Mouse (Mus musculus) cerebellum, postnatal 25 days (tissue): Measurements from ENCODE around the gene Trub1.

ENCODE experiments used
- DNase-seq, 2 experiments: peaks; one replicate each; pipeline ENCODE4 v3.0.0; 2021; ENCODE audit warnings: mixed read lengths in 2 of 2

The Trub1 gene

GRCm38 (mm10) chr19:57452492-57453217, at the start of gene Trub1:
TSS of gene Trub1 (plus strand) at chr19:57452912.
- peak; percentile 86 to 87 for DNase-seq

GRCm38 (mm10) chr19:57403700-57404501, 48.8 kb upstream of the Trub1 start:
- peak; percentile 82 to 89 for DNase-seq

GRCm38 (mm10) chr19:57404502-57404848, 48.2 kb upstream of the Trub1 start:
- peak in 1 of 2 experiments; percentile 22 for DNase-seq

GRCm38 (mm10) chr19:57407947-57408346, 44.8 kb upstream of the Trub1 start:
- DNase-seq: no peak

GRCm38 (mm10) chr19:57411375-57412196, 41.1 kb upstream of the Trub1 start:
- DNase-seq: peak; percentile 80 to 86

- no peak for DNase-seq
Observed at GRCm38 (mm10) chr19:57413170-57413569, 39.5 kb upstream of the Trub1 start.

- no peak for DNase-seq
Observed at GRCm38 (mm10) chr19:57413918-57414317, 38.8 kb upstream of the Trub1 start.

- DNase-seq: no peak
Observed at GRCm38 (mm10) chr19:57415031-57415807, 37.5 kb upstream of the Trub1 start.

GRCm38 (mm10) chr19:57417800-57418580, 34.7 kb upstream of the Trub1 start:
- DNase-seq: no peak

GRCm38 (mm10) chr19:57423402-57423801, 29.3 kb upstream of the Trub1 start:
- no peak for DNase-seq

GRCm38 (mm10) chr19:57425296-57425695, 27.4 kb upstream of the Trub1 start:
- no peak for DNase-seq

GRCm38 (mm10) chr19:57426841-57427240, 25.9 kb upstream of the Trub1 start:
- no peak for DNase-seq

GRCm38 (mm10) chr19:57427756-57428438, 24.8 kb upstream of the Trub1 start:
- DNase-seq: no peak

GRCm38 (mm10) chr19:57428641-57429040, 24.1 kb upstream of the Trub1 start:
- DNase-seq: no peak

- no peak for DNase-seq
Observed at GRCm38 (mm10) chr19:57429926-57430325, 22.8 kb upstream of the Trub1 start.

- DNase-seq: no peak
Observed at GRCm38 (mm10) chr19:57431476-57431875, 21.2 kb upstream of the Trub1 start.

- no peak for DNase-seq
Observed at GRCm38 (mm10) chr19:57434024-57434423, 18.7 kb upstream of the Trub1 start.

GRCm38 (mm10) chr19:57436586-57437021, 16.1 kb upstream of the Trub1 start:
- DNase-seq: no peak

- DNase-seq: no peak
Observed at GRCm38 (mm10) chr19:57437042-57437441, 15.7 kb upstream of the Trub1 start.

GRCm38 (mm10) chr19:57439296-57439695, 13.4 kb upstream of the Trub1 start:
- no peak for DNase-seq

GRCm38 (mm10) chr19:57441501-57441900, 11.2 kb upstream of the Trub1 start:
- DNase-seq: no peak
